Mouse (Mus musculus): ENCODE data around the gene Itgb1. TPM values are rescaled to one million over a fixed set of nuclear protein-coding genes. Genes with fewer than 3 reads are reported as not detected.

Gene Itgb1
- total and polyA plus RNA-seq, 3 experiments = 73.7 to 189 (median 114) TPM

GRCm38 (mm10) chr8:128654365-128655099 lies 30.9 kb upstream of the Itgb1 start:
- Histone ChIP-seq H3K4me3 (ENCODE audit: control insufficient read depth in 1 of 2, insufficient read depth in 1 of 2, low read depth in 2 of 2, low read length in 2 of 2) (peak overlapping the region; percentile 53 to 57), H3K27ac (ENCODE audit: control insufficient read depth, low read depth, low read length) (peak overlapping the region; percentile 93), H3K36me3 (ENCODE audit: control insufficient read depth in 1 of 2, insufficient read depth in 2 of 2, low read length in 2 of 2) (peaks cover 0 to 10% of the 10 kb centered on the region in 2 experiments; a peak in 2 of 4 replicates), H3K9ac (ENCODE audit: control insufficient read depth, low read depth, low read length, poor library complexity, severe bottlenecking) (peak overlapping the region; percentile 73), H3K4me1 (ENCODE audit: control insufficient read depth in 1 of 2, insufficient read depth in 2 of 2, low read length in 2 of 2) (peaks cover 2 to 3% of the 10 kb centered on the region in 2 experiments; a peak in 3 of 4 replicates), H3K9me3 (replicated peaks; ENCODE audit: insufficient read depth, low read length) (no peaks in the 10 kb centered on the region), H3K27me3 (ENCODE audit: control insufficient read depth in 1 of 2, insufficient read depth in 2 of 2, low read length in 2 of 2) (no peaks in the 10 kb centered on the region), H3K79me2 (ENCODE audit: control insufficient read depth, insufficient read depth, low read length, poor library complexity) (no peaks in the 10 kb centered on the region)
- peak; percentile 91 for DNase-seq (ENCODE audit: low read depth, low spot score)
- peak in 1 of 2 experiments; percentile 62; a peak in 1 of 4 replicates for TF ChIP-seq EP300 (IDR thresholded peaks at IDR 0.05; ENCODE audit: low read depth in 1 of 2, low read length in 2 of 2)
- no peak; the same call in none of the 2 replicates for TF ChIP-seq RAD21 (IDR thresholded peaks at IDR 0.05; ENCODE audit: low read depth, low read length)
- peak; percentile 62 for TF ChIP-seq MXI1 (IDR thresholded peaks at IDR 0.05; ENCODE audit: low read depth, low read length)
- TF ChIP-seq MAX (IDR thresholded peaks at IDR 0.05; ENCODE audit: low read length) = peak; percentile 28; the same call in 1 of the 2 replicates
- TF ChIP-seq ZKSCAN1 (IDR thresholded peaks at IDR 0.05; ENCODE audit: low read depth, low read length) = no peak
- no peak for TF ChIP-seq ZC3H11A (IDR thresholded peaks at IDR 0.05; ENCODE audit: low read depth, low read length)
- TF ChIP-seq CTCF (IDR thresholded peaks at IDR 0.05 in 2 of 3, conservative IDR thresholded peaks at IDR 0.05 in 1 of 3; ENCODE audit: control insufficient read depth in 1 of 3, insufficient read depth in 1 of 3, low read depth in 2 of 3, low read length in 3 of 3, poor library complexity in 1 of 3, severe bottlenecking in 1 of 3) = no peak
- no peak for TF ChIP-seq BHLHE40 (IDR thresholded peaks at IDR 0.05; ENCODE audit: borderline replicate concordance, low read depth, low read length)
- no peak for TF ChIP-seq E2F4 (IDR thresholded peaks at IDR 0.05; ENCODE audit: borderline replicate concordance, low read depth, low read length)
- TF ChIP-seq NRF1 (IDR thresholded peaks at IDR 0.05; ENCODE audit: insufficient read depth, low read depth, low read length, poor library complexity, severe bottlenecking) = no peak
- TF ChIP-seq GABPA (IDR thresholded peaks at IDR 0.05; ENCODE audit: low read depth, low read length) = no peak
- no peak for TF ChIP-seq UBTF (IDR thresholded peaks at IDR 0.05; ENCODE audit: borderline replicate concordance, insufficient read depth, low read depth, low read length)
- TF ChIP-seq JUND (IDR thresholded peaks at IDR 0.05; ENCODE audit: low read depth, low read length) = no peak
- TF ChIP-seq SMC3 (IDR thresholded peaks at IDR 0.05; ENCODE audit: low read depth, low read length) = peak; percentile 15; the same call in 1 of the 2 replicates
- no peak for TF ChIP-seq CHD1 (IDR thresholded peaks at IDR 0.05; ENCODE audit: low read depth, low read length)
- no peak for TF ChIP-seq ZNF384 (IDR thresholded peaks at IDR 0.05; ENCODE audit: low read depth, low read length)
- 0 out of 2 replicates have a peak, but pooled peaks have one; percentile 38 for TF ChIP-seq GATA1 (IDR thresholded peaks at IDR 0.05; ENCODE audit: low read depth, low read length)
- no peak for TF ChIP-seq MYB (IDR thresholded peaks at IDR 0.05; ENCODE audit: low read depth, low read length)
- peak; percentile 31; the same call in 1 of the 2 replicates for TF ChIP-seq RCOR1 (IDR thresholded peaks at IDR 0.05; ENCODE audit: low read depth, low read length)
- peak; percentile 47; the same call in 1 of the 2 replicates for TF ChIP-seq CHD2 (IDR thresholded peaks at IDR 0.05; ENCODE audit: low read length)
- TF ChIP-seq ETS1 (IDR thresholded peaks at IDR 0.05; ENCODE audit: low read depth, low read length) = peak; percentile 77
- TF ChIP-seq ELF1 (IDR thresholded peaks at IDR 0.05; ENCODE audit: low read depth, low read length) = peak; percentile 66
- TF ChIP-seq KAT2A (conservative IDR thresholded peaks at IDR 0.05; ENCODE audit: low read depth, low read length) = no peak
- TF ChIP-seq POLR2AphosphoS5 (IDR thresholded peaks at IDR 0.05; ENCODE audit: borderline replicate concordance, low read depth, low read length) = no peak
- TF ChIP-seq HCFC1 (IDR thresholded peaks at IDR 0.05; ENCODE audit: low read depth, low read length) = peak; percentile 57
- no peak for TF ChIP-seq POLR2AphosphoS2 (IDR thresholded peaks at IDR 0.05; ENCODE audit: low read length)
- peak; percentile 21 to 55; a peak in 1 of 4 replicates for TF ChIP-seq POLR2A (IDR thresholded peaks at IDR 0.05; ENCODE audit: control insufficient read depth in 1 of 2, insufficient read depth in 1 of 2, low read depth in 1 of 2, low read length in 2 of 2, poor library complexity in 1 of 2)
- TF ChIP-seq MEF2A (IDR thresholded peaks at IDR 0.05; ENCODE audit: extremely low read depth, insufficient replicate concordance, low read depth, low read length, poor library complexity, severe bottlenecking) = no peak
- no peak for TF ChIP-seq ZMIZ1 (IDR thresholded peaks at IDR 0.05; ENCODE audit: low read depth, low read length)
- peak; percentile 69; the same call in 1 of the 2 replicates for TF ChIP-seq TBP (IDR thresholded peaks at IDR 0.05; ENCODE audit: low read depth, low read length)
- TF ChIP-seq MYC (IDR thresholded peaks at IDR 0.05; ENCODE audit: low read depth, low read length) = no peak
- peak; percentile 33; the same call in 1 of the 2 replicates for TF ChIP-seq TAL1 (IDR thresholded peaks at IDR 0.05; ENCODE audit: low read length)
- peak; percentile 81 for TF ChIP-seq USF1 (IDR thresholded peaks at IDR 0.05; ENCODE audit: low read depth, low read length)
- TF ChIP-seq MAFK (IDR thresholded peaks at IDR 0.05; ENCODE audit: borderline replicate concordance, low read depth, low read length) = no peak
- peak; percentile 54; the same call in 1 of the 2 replicates for TF ChIP-seq SIN3A (IDR thresholded peaks at IDR 0.05; ENCODE audit: low read length)
- peak; percentile 62 for TF ChIP-seq TCF12 (IDR thresholded peaks at IDR 0.05; ENCODE audit: low read depth, low read length)

All from MEL (cell line).